Mouse (Mus musculus): Measurements from ENCODE around the gene L3mbtl1. TPM values are rescaled to one million over a fixed set of nuclear protein-coding genes. Genes with fewer than 3 reads are reported as not detected.

The L3mbtl1 gene
- polyA plus RNA-seq (2014; fragmentation: Illumina TruSeq; extraction: RNeasy Lipid Tissue Mini Kit (QIAGEN cat#74804); ENCODE audit: low read depth, low replicate concordance), result not detected

DNA sequence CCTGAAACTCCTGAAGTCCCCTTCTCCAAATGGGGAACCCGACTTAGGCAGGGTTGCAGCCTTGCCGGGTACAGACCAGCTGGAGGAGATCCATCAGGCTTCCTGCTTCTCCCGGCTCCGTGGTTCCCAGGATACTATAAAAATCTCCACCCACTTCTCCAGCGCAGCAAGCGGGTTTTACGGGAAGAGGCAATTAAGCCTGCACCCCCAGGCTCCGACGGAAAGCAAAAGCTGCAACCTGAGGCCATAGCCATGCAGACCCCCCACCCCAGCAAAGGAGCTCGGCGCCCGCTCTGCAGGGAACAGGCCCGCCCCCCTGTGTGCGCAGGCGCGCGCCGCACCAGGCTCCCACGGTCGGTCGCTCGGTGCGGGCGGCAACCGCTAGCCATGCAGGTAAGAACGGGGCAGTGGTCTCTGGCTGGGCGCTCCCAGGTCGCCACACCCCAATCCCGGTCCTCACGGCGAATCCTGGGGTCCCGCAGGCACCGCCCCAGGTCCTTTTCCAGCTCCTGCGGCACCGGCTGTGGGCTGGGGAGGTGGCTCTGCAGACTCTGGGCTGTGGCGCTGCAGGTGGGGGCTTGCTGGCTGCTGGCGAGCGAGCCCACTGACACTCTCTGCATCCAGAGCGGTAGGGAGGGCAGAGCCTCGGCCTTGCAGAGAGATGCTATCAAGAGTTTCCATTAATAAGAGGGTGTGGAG, at the start of gene L3mbtl1:
Gene L3mbtl1 (plus strand): TSS at position 325 of the 699 bp plus-strand sequence.

GRCm38 (mm10) chr2:162931123-162931673, 12.1 kb upstream of the L3mbtl1 start, which contains the start of gene Srsf6:
Gene Srsf6, plus strand, starts transcription at chr2:162931528.

GRCm38 (mm10) chr2:162987218-162987617, 43.9 kb downstream of the L3mbtl1 start, which contains the start of gene Sgk2:
Gene Sgk2, plus strand, starts transcription at chr2:162987330.

GRCm38 (mm10) chr2:163016916-163017743, 73.9 kb downstream of the L3mbtl1 start, which contains the start of gene Ift52:
Gene Ift52, plus strand, starts transcription at chr2:163017354.

Other genes starting within 250 kb of the L3mbtl1 start
- 125 TPM for gene Srsf6, start 11.9 kb upstream of the L3mbtl1 start, polyA plus RNA-seq (2014; fragmentation: Illumina TruSeq; extraction: RNeasy Lipid Tissue Mini Kit (QIAGEN cat#74804); ENCODE audit: low read depth, low replicate concordance)
- gene Sgk2, start 43.9 kb downstream of the L3mbtl1 start, polyA plus RNA-seq (2014; fragmentation: Illumina TruSeq; extraction: RNeasy Lipid Tissue Mini Kit (QIAGEN cat#74804); ENCODE audit: low read depth, low replicate concordance), result not detected
- gene Ift52, start 73.9 kb downstream of the L3mbtl1 start, polyA plus RNA-seq (2014; fragmentation: Illumina TruSeq; extraction: RNeasy Lipid Tissue Mini Kit (QIAGEN cat#74804); ENCODE audit: low read depth, low replicate concordance), result 27.7 TPM
- gene Mybl2, start 111.2 kb downstream of the L3mbtl1 start, polyA plus RNA-seq (2014; fragmentation: Illumina TruSeq; extraction: RNeasy Lipid Tissue Mini Kit (QIAGEN cat#74804); ENCODE audit: low read depth, low replicate concordance), result 0.29 TPM
- gene Gtsf1l, start 144.4 kb downstream of the L3mbtl1 start, polyA plus RNA-seq (2014; fragmentation: Illumina TruSeq; extraction: RNeasy Lipid Tissue Mini Kit (QIAGEN cat#74804); ENCODE audit: low read depth, low replicate concordance), result not detected

Measured in heart, adult 10 weeks (tissue).